Mouse (Mus musculus) heart, embryonic 16.5 days (tissue): ENCODE measurements around the gene Prl4a1. TPM values are rescaled to one million over a fixed set of nuclear protein-coding genes. Genes with fewer than 3 reads are reported as not detected.
"Not testable (repeated sequence)": the region's sequence is repeated elsewhere in the genome, so short reads cannot be mapped to it uniquely, and the experiment has no call there.

ENCODE experiments used
- ATAC-seq: fragments of 200-750 bp; cut with Nextera tagmentation; replicated peaks from 2 replicates; pipeline ENCODE4 v1.8.0; 2017; ENCODE audit warnings: moderate number of reproducible peaks; ENCODE audit not compliant: insufficient read depth, low FRiP score; ENCODE audit errors: extremely low read depth
- H3K27ac ChIP-seq: fragments of 300-500 bp; sonication (generic); 2 replicates; pipeline ENCODE4 v1.5.1; 2014; ENCODE audit warnings: mild to moderate bottlenecking, low read length, control low read depth, moderate library complexity
- H3K27me3 ChIP-seq: fragments of 300-500 bp; sonication (generic); 2 replicates; pipeline ENCODE4 v1.6.1; 2014; ENCODE audit warnings: low read length, mixed read lengths; ENCODE audit not compliant: control insufficient read depth, insufficient read depth
- H3K36me3 ChIP-seq: fragments of 300-500 bp; sonication (generic); 2 replicates; pipeline ENCODE4 v1.6.1; 2014; ENCODE audit not compliant: control insufficient read depth, insufficient read depth
- H3K4me1 ChIP-seq: fragments of 300-500 bp; sonication (generic); 2 replicates; pipeline ENCODE4 v1.6.1; 2014; ENCODE audit warnings: low read length, mixed read lengths; ENCODE audit not compliant: control insufficient read depth, insufficient read depth
- H3K4me2 ChIP-seq: fragments of 300-500 bp; sonication (generic); 2 replicates; pipeline ENCODE4 v1.6.1; 2014; ENCODE audit warnings: low read depth, mild to moderate bottlenecking, control low read depth, low read length
- H3K4me3 ChIP-seq: fragments of 300-500 bp; sonication (generic); 2 replicates; pipeline ENCODE4 v1.5.1; 2014; ENCODE audit warnings: mild to moderate bottlenecking, control low read depth, low read length
- H3K9ac ChIP-seq: fragments of 300-500 bp; sonication (generic); 2 replicates; pipeline ENCODE4 v1.6.1; 2014; ENCODE audit warnings: low read length, control low read depth
- H3K9me3 ChIP-seq: fragments of 300-500 bp; sonication (generic); replicated peaks from 2 replicates; pipeline ENCODE4 v1.6.1; 2016; ENCODE audit warnings: low read length; ENCODE audit not compliant: control insufficient read depth
- WGBS: fragments of 180-500 bp; shearing (Covaris S2); extraction: QIAGEN DNeasy Blood & Tissue Kit; methylation state at CpG from one replicate; pipeline ENCODE4 v1.1.7; 2014; 5-methylcytosine and 5-hydroxymethylcytosine counted together
- polyA plus RNA-seq: library from polyadenylated mRNA; unstranded; fragments of >200 nt; fragmentation: Nextera tagmentation; extraction: Ambion mirVana; gene quantifications from 2 replicates; pipeline ENCODE4 v1.2.1, GENCODE M21; 2015

Gene Prl4a1
- not detected in 2 replicates for polyA plus RNA-seq

DNA sequence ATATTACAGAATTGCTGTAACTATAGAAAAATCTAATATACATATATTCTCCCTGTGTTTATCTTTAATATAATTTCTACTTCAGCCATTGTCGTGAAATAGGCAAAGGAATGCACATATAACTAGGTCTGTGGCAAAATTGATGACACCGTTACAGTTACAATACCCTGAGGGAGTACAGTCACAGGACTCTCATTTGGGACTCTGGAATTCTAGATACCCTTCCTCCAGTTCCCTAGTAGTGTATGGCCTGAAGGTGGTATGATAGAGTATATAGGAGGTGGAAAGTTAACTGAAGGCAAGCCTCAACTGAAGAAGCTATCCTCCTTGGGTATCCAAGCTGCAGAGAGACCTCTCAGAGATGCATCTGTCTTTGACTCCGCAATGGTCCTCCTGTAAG, at the start of gene Prl4a1:
Gene Prl4a1 (plus strand): TSS at position 301 of the 400 bp plus-strand sequence.
- no peak for ATAC-seq
- Histone ChIP-seq H3K4me1 (no peaks in the 10 kb centered on the region), H3K9ac (no peak within 1 kb of the TSS), H3K9me3 (0 out of 2 replicates have a peak, but pooled peaks cover 2% of the 10 kb centered on the region), H3K36me3 (no peaks in the 10 kb centered on the region), H3K4me2 (no peak within 1 kb of the TSS), H3K4me3 (no peak within 1 kb of the TSS), H3K27me3 (no peaks in the 10 kb centered on the region), H3K27ac (no peak within 1 kb of the TSS)
- 88% methylated on average over 3 of the region's 3 CpGs for WGBS

DNA sequence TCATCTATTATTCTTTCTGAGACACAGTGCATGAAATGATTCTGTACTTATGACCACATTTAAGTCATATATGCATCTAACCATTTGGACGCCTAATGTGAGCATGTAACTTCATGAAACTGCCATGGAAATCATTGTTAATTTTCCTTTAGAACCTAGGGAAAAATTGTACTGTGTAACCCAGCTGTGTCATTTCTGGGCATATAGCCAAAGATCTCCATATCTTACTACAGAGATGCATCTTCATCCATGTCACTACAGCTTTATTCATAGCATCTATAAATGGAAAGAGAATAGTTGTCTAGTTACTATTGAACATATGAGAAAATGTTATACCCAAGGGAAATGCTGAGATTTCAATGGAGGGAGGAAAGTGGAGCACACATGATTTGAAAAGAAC, 43.1 kb upstream of the Prl4a1 start:
- Histone ChIP-seq H3K4me3 (no peak overlapping the region), H3K4me2 (no peak overlapping the region), H3K27me3 (no peaks in the 10 kb centered on the region), H3K36me3 (no peaks in the 10 kb centered on the region), H3K4me1 (no peaks in the 10 kb centered on the region), H3K9me3 (no peaks in the 10 kb centered on the region), H3K9ac (no peak overlapping the region), H3K27ac (no peak overlapping the region)
- WGBS = 60% methylated on average over 1 of the region's 1 CpGs
- no peak for ATAC-seq

DNA sequence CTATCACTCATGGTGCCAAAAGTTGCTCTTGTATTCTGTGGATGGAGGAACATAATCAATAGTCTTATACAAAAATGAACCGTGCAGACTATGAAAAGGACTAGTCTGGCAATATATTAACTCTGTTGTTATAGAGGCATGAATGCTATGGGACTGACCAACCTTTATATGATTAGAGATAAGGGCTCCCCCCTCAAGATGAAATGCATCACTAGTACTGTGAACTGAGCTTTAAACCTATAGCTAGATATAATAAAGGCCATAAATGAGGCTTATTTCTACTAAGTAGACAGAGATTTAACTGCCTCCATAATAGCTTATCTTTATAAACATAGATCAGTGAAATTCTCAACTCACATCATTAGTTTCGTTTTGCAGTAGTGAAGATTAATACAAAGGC, 41.7 kb upstream of the Prl4a1 start:
- not testable (repeated sequence) for H3K4me1 ChIP-seq, H3K36me3 ChIP-seq, H3K27ac ChIP-seq, ATAC-seq, H3K27me3 ChIP-seq, H3K4me3 ChIP-seq, H3K4me2 ChIP-seq, H3K9ac ChIP-seq, H3K9me3 ChIP-seq
- WGBS = 59% methylated on average over 2 of the region's 2 CpGs

DNA sequence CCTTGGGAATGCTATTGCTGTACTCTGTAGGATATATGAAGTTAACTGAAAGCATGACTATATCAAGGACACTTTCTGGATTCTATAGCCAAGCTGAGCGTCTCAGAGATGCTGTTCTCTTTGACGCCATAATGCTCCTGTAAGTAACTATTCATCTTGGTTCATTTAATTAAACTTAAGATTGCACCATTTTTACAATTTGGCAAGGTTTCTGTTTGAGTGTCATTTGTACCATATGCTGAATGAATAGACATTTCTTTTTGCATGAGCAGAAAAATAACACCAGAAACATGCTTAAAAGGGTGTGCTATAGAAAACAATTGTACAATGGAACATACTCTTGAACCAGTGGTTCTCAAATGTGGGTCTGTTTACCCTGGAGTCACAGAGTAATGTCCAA, 38.4 kb upstream of the Prl4a1 start:
- H3K4me1 ChIP-seq = no peaks in the 10 kb centered on the region
- H3K36me3 ChIP-seq = no peaks in the 10 kb centered on the region
- no peaks in the 10 kb centered on the region for H3K27me3 ChIP-seq
- H3K4me2 ChIP-seq = no peak overlapping the region
- no peak for ATAC-seq
- 83% methylated on average over 2 of the region's 2 CpGs for WGBS
- H3K9me3 ChIP-seq = no peaks in the 10 kb centered on the region
- H3K27ac ChIP-seq = no peak overlapping the region
- no peak overlapping the region for H3K9ac ChIP-seq
- H3K4me3 ChIP-seq = no peak overlapping the region

DNA sequence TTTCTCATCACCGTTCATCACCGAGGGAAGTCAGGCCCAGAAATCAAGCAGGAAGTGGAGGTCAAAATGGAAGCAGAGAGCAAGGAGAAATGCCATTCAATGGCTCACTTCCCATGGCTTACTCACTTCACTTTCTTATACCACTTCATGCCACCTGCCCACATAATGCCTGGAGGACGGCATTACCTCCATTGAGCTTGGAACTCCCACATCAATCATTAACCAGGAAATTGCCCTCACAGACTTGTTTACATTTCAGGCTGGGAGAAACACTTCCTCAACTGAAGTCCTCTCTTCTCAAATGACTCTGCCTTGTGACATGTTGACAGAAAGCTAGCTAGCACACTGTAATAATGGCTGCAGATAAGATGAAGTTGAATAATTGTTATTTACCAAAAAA, 19.5 kb upstream of the Prl4a1 start:
- not testable (repeated sequence) for H3K9ac ChIP-seq, H3K27me3 ChIP-seq, H3K36me3 ChIP-seq, H3K27ac ChIP-seq, ATAC-seq, H3K9me3 ChIP-seq, H3K4me1 ChIP-seq, H3K4me2 ChIP-seq, H3K4me3 ChIP-seq
- WGBS = 58% methylated on average over 3 of the region's 3 CpGs

DNA sequence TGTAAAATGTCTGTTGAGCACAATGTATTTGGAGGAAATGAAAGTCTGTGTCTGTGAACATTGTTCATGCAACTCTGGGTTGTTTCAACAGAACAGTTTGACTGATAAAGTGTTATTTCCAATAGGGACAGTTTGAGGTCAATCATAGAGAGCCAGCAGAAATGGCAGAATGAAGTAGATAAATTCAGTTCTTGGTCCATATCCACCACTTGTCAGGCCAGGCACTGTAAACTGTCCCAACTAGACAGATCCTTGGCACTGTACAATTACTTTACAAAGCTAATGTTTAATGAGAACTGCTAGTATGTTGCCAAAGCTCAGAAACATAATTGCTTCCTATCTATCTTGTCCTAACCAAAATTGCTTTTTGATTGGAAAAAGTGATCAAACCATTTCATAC, 13.3 kb downstream of the Prl4a1 start:
- H3K9ac ChIP-seq = no peak overlapping the region
- no peaks in the 10 kb centered on the region for H3K36me3 ChIP-seq
- H3K4me3 ChIP-seq = no peak overlapping the region
- no peak overlapping the region for H3K4me2 ChIP-seq
- H3K27me3 ChIP-seq = no peaks in the 10 kb centered on the region
- no peak overlapping the region for H3K27ac ChIP-seq
- H3K4me1 ChIP-seq = no peaks in the 10 kb centered on the region
- no peaks in the 10 kb centered on the region for H3K9me3 ChIP-seq
- no peak for ATAC-seq

DNA sequence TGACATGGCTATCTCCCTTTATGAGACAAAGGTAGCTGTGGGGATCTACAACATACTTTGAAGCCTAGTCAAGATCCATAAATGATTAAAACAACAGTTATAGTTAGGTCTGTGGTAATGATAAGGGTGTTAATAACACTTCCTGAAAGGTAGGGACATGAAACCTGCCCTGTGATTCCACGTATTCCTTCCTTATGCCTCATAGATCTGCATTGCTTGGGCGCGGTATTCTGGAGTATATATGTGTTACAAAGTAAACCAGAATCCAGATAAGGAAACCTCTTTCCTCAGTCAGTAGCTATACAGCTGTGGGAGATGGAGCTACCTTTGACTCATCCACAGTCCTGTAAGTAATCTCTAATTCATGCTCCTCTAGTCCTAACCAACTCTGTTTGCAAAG, 53.3 kb downstream of the Prl4a1 start:
- Histone ChIP-seq H3K36me3 (no peaks in the 10 kb centered on the region), H3K9ac (no peak overlapping the region), H3K27me3 (no peaks in the 10 kb centered on the region), H3K4me1 (no peaks in the 10 kb centered on the region), H3K4me3 (no peak overlapping the region), H3K4me2 (no peak overlapping the region), H3K27ac (no peak overlapping the region), H3K9me3 (no peaks in the 10 kb centered on the region)
- WGBS = 82% methylated on average over 3 of the region's 3 CpGs
- ATAC-seq = no peak

Other genes with a start within 250 kb of the Prl4a1 start
- gene Prl7c1, start 235.4 kb upstream of the Prl4a1 start, polyA plus RNA-seq = not detected in 2 replicates
- not detected in 2 replicates for gene Prl2a1, start 214.6 kb upstream of the Prl4a1 start, polyA plus RNA-seq
- not detected in 2 replicates for gene Prl2c1, start 166.9 kb upstream of the Prl4a1 start, polyA plus RNA-seq
- not detected in 2 replicates for gene Prl5a1, start 126.3 kb downstream of the Prl4a1 start, polyA plus RNA-seq
- gene Gm11361, start 241.3 kb downstream of the Prl4a1 start, polyA plus RNA-seq = 4.6 and 10.0 TPM in 2 replicates